In the genomic region with DNA sequence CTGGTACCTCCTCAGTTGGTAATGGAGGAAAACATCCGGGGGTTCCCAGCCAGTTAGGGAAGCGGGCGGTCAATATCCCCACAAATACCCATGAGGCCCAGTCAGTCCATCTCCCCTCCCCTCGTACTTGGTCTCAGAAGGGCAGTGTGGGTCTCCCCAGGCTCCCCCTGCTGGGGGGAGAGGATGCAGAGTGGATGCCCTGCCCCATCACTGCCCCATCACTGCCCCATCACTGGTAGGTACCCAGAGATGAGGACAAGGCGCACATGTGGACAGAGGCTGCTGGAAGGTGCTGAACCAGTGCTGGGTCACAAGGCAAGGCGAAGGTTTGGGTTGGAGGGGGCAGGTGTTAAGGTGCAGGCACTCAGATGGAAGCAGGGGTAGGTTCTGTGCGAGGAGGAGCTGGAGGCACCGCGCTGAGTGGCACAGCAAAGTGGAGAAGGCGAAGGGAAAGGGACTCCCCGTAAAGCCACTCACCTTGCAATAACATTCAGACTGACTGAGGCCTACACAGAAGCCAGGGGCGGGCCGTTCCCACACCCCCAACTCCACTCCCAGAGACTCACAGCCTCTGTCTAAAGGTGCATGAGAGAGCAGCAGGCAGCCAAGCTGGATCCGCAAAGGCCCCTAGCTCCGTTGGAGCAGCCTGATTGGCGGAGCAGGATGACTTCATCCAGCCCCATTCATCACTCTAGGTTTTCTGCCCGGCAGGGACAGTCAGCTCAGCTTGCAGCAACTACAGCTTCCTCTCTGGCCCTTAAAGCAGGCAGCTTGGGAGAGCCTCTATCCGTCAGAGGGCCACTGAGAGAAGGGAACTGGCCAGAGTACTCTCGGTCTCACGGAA, we compare ENCODE assay signal across 8 mouse cellular contexts.
DNase-seq lines count a peak whose midpoint lies in the region; ATAC-seq and TF ChIP-seq lines count a peak whose summit lies in the region.

No protein-coding gene starts in this region.

- WGBS in heart, embryonic 10.5 days = 23% methylated on average over 20 of the region's 20 CpGs
- 13% methylated on average over 20 of the region's 20 CpGs for WGBS in forebrain, embryonic 11.5 days
- 31% methylated on average over 20 of the region's 20 CpGs for WGBS in intestine, embryonic 14.5 days
- WGBS in liver, embryonic 12.5 days (ENCODE audit: insufficient replicate concordance) = 33% methylated on average over 20 of the region's 20 CpGs

- H3K4me1 ChIP-seq in heart, embryonic 10.5 days = peaks cover 26% of the 10 kb centered on the region
- peaks cover 16% of the 10 kb centered on the region for H3K4me1 ChIP-seq in bone marrow macrophage, adult 2 months (ENCODE audit: control insufficient read depth, insufficient read depth, low read length)
- peaks cover 12% of the 10 kb centered on the region for H3K4me1 ChIP-seq in forebrain, embryonic 11.5 days (replicated peaks; ENCODE audit: control insufficient read depth, insufficient read depth, low read length)
- H3K4me1 ChIP-seq in intestine, embryonic 14.5 days (replicated peaks; ENCODE audit: control insufficient read depth, insufficient read depth, low read length) = peaks cover 12% of the 10 kb centered on the region; the same call in 1 of the 2 replicates
- 0 out of 2 replicates have a peak, but pooled peaks cover 11% of the 10 kb centered on the region for H3K4me1 ChIP-seq in liver, embryonic 12.5 days

- H3K9me3 ChIP-seq in heart, embryonic 10.5 days = no peaks in the 10 kb centered on the region
- no peaks in the 10 kb centered on the region for H3K9me3 ChIP-seq in forebrain, embryonic 11.5 days (ENCODE audit: control insufficient read depth, low read length)
- no peaks in the 10 kb centered on the region for H3K9me3 ChIP-seq in intestine, embryonic 14.5 days (ENCODE audit: control insufficient read depth, low read length)
- no peaks in the 10 kb centered on the region for H3K9me3 ChIP-seq in liver, embryonic 12.5 days (replicated peaks)

- peak overlapping the region; percentile 43 for H3K4me2 ChIP-seq in forebrain, embryonic 11.5 days (ENCODE audit: low read depth, low read length, severe bottlenecking)
- H3K4me2 ChIP-seq in intestine, embryonic 14.5 days (ENCODE audit: low read length) = peak overlapping the region; percentile 36
- H3K4me2 ChIP-seq in liver, embryonic 12.5 days = peak overlapping the region; percentile 40

- peak; percentile 93 for ATAC-seq in forebrain, embryonic 11.5 days (replicated peaks; ENCODE audit: low FRiP score)
- peak; percentile 64 for ATAC-seq in intestine, embryonic 14.5 days (replicated peaks; ENCODE audit: low FRiP score, low TSS enrichment, low read depth)
- peak; percentile 31; the same call in 1 of the 2 replicates for ATAC-seq in liver, embryonic 12.5 days

- no peak for TF ChIP-seq CTCF in bone marrow macrophage, adult 2 months (IDR thresholded peaks at IDR 0.05; ENCODE audit: low read depth, low read length)

- H3K4me3 ChIP-seq in heart, embryonic 10.5 days = peak overlapping the region; percentile 7; the same call in 1 of the 2 replicates
- peak overlapping the region; percentile 44 for H3K4me3 ChIP-seq in bone marrow macrophage, adult 2 months (ENCODE audit: insufficient read depth, low read length)
- H3K4me3 ChIP-seq in forebrain, embryonic 11.5 days (ENCODE audit: low read depth, low read length) = peak overlapping the region; percentile 20
- H3K4me3 ChIP-seq in intestine, embryonic 14.5 days (ENCODE audit: low read depth, low read length) = peak overlapping the region; percentile 11; the same call in 1 of the 2 replicates
- H3K4me3 ChIP-seq in liver, embryonic 12.5 days = no peak overlapping the region

- no peaks in the 10 kb centered on the region for H3K36me3 ChIP-seq in heart, embryonic 10.5 days
- no peaks in the 10 kb centered on the region for H3K36me3 ChIP-seq in forebrain, embryonic 11.5 days (ENCODE audit: control insufficient read depth, insufficient read depth, low read length)
- no peaks in the 10 kb centered on the region for H3K36me3 ChIP-seq in intestine, embryonic 14.5 days (ENCODE audit: control insufficient read depth, insufficient read depth, low read length)
- H3K36me3 ChIP-seq in liver, embryonic 12.5 days = no peaks in the 10 kb centered on the region

- peak overlapping the region; percentile 7; the same call in 1 of the 2 replicates for H3K27ac ChIP-seq in heart, embryonic 10.5 days
- H3K27ac ChIP-seq in bone marrow macrophage, adult 2 months (ENCODE audit: insufficient read depth, low read depth, low read length) = peak overlapping the region; percentile 62
- peak overlapping the region; percentile 43 for H3K27ac ChIP-seq in forebrain, embryonic 11.5 days (ENCODE audit: low read depth, low read length)
- peak overlapping the region; percentile 44 for H3K27ac ChIP-seq in intestine, embryonic 14.5 days (ENCODE audit: low read depth)
- H3K27ac ChIP-seq in liver, embryonic 12.5 days = no peak overlapping the region

- H3K27me3 ChIP-seq in heart, embryonic 10.5 days (ENCODE audit: insufficient read depth, poor library complexity, severe bottlenecking) = no peaks in the 10 kb centered on the region
- no peaks in the 10 kb centered on the region for H3K27me3 ChIP-seq in forebrain, embryonic 11.5 days (ENCODE audit: control insufficient read depth, insufficient read depth, low read length)
- H3K27me3 ChIP-seq in intestine, embryonic 14.5 days (replicated peaks; ENCODE audit: control insufficient read depth, insufficient read depth, low read length) = no peaks in the 10 kb centered on the region
- no peaks in the 10 kb centered on the region for H3K27me3 ChIP-seq in liver, embryonic 12.5 days (replicated peaks)

- peak overlapping the region; percentile 58 for H3K9ac ChIP-seq in forebrain, embryonic 11.5 days (ENCODE audit: low read length)
- peak overlapping the region; percentile 35; the same call in 1 of the 2 replicates for H3K9ac ChIP-seq in intestine, embryonic 14.5 days (ENCODE audit: low read length)
- no peak overlapping the region for H3K9ac ChIP-seq in liver, embryonic 12.5 days

- peak; percentile 84 for DNase-seq in heart, embryonic 10.5 days (ENCODE audit: low spot score)
- no peak for DNase-seq in heart, adult 8-10 months (ENCODE audit: low spot score)
- peak; percentile 84 for DNase-seq in forebrain, embryonic 11.5 days (ENCODE audit: low spot score)
- DNase-seq in intestine, embryonic 14.5 days (ENCODE audit: low spot score) = peak; percentile 70
- DNase-seq in right cerebral cortex, postnatal 36 days (ENCODE audit: low spot score in 2 of 2) = peak; percentile 79 to 84
- no peak for DNase-seq in thymus, adult 18-20 months

- TF ChIP-seq POLR2A in bone marrow macrophage, adult 2 months (IDR thresholded peaks at IDR 0.05; ENCODE audit: borderline replicate concordance, low read depth, low read length) = no peak

Comparison
In these comparisons a context has a peak if more than half of its experiments do, and no peak if none do; other contexts are left out.
1. DNase-seq: peak in heart, embryonic 10.5 days (single experiment), forebrain, embryonic 11.5 days (single experiment), intestine, embryonic 14.5 days (single experiment) and right cerebral cortex, postnatal 36 days (2 of 2); none in heart, adult 8-10 months (single experiment) and thymus, adult 18-20 months (0 of 2).
2. ATAC-seq: peak in every context shown above with its lines; median percentile 93 in forebrain, embryonic 11.5 days; 64 in intestine, embryonic 14.5 days; 31 in liver, embryonic 12.5 days.
3. Peak in every context shown above with its lines, with median percentiles within 50 percentile points of each other: H3K4me2 ChIP-seq.